Mouse (Mus musculus): ENCODE data around the gene Galnt16. TPM values are rescaled to one million over a fixed set of nuclear protein-coding genes. Genes with fewer than 3 reads are reported as not detected.

The Galnt16 gene
- polyA plus RNA-seq, 1 experiment = not detected

GRCm38 (mm10) chr12:80604218-80604617 is 86.1 kb downstream of the Galnt16 start:
- no peak for TF ChIP-seq GATA1 (IDR thresholded peaks at IDR 0.05; ENCODE audit: low read length)

- TF ChIP-seq GATA1 (IDR thresholded peaks at IDR 0.05; ENCODE audit: low read length) = no peak
These were observed 90.5 kb downstream of the Galnt16 start for GRCm38 (mm10) chr12:80608576-80608975.

- no peak for TF ChIP-seq GATA1 (IDR thresholded peaks at IDR 0.05; ENCODE audit: low read length)
These were observed 91.9 kb downstream of the Galnt16 start for GRCm38 (mm10) chr12:80609928-80610327.

- no peak for TF ChIP-seq GATA1 (IDR thresholded peaks at IDR 0.05; ENCODE audit: low read length)
These were observed 94.2 kb downstream of the Galnt16 start for GRCm38 (mm10) chr12:80612113-80612791.

GRCm38 (mm10) chr12:80615371-80616257 is 97.5 kb downstream of the Galnt16 start:
- no peak for TF ChIP-seq GATA1 (IDR thresholded peaks at IDR 0.05; ENCODE audit: low read length)

- no peak for TF ChIP-seq GATA1 (IDR thresholded peaks at IDR 0.05; ENCODE audit: low read length)
These were observed 102.4 kb downstream of the Galnt16 start for GRCm38 (mm10) chr12:80620501-80620900.

GRCm38 (mm10) chr12:80631790-80632189 is 113.7 kb downstream of the Galnt16 start:
- TF ChIP-seq GATA1 (IDR thresholded peaks at IDR 0.05; ENCODE audit: low read length) = no peak

- no peak for TF ChIP-seq GATA1 (IDR thresholded peaks at IDR 0.05; ENCODE audit: low read length)
These were observed 124.9 kb downstream of the Galnt16 start for GRCm38 (mm10) chr12:80642725-80643692.

GRCm38 (mm10) chr12:80643693-80644505 is 125.8 kb downstream of the Galnt16 start, which contains the start of the genes Slc39a9 and Erh:
TSS of gene Slc39a9 (plus strand) at chr12:80643883.
TSS of gene Erh (minus strand) at chr12:80644341.
- no peak for TF ChIP-seq GATA1 (IDR thresholded peaks at IDR 0.05; ENCODE audit: low read length)

- TF ChIP-seq GATA1 (IDR thresholded peaks at IDR 0.05; ENCODE audit: low read length) = no peak
These were observed 126.4 kb downstream of the Galnt16 start for GRCm38 (mm10) chr12:80644506-80644868.

GRCm38 (mm10) chr12:80646377-80646776 is 128.3 kb downstream of the Galnt16 start:
- TF ChIP-seq GATA1 (IDR thresholded peaks at IDR 0.05; ENCODE audit: low read length) = no peak

GRCm38 (mm10) chr12:80653951-80654658 is 136.0 kb downstream of the Galnt16 start:
- TF ChIP-seq GATA1 (IDR thresholded peaks at IDR 0.05; ENCODE audit: low read length) = no peak

- no peak for TF ChIP-seq GATA1 (IDR thresholded peaks at IDR 0.05; ENCODE audit: low read length)
These were observed 136.6 kb downstream of the Galnt16 start for GRCm38 (mm10) chr12:80654659-80655025.

- TF ChIP-seq GATA1 (IDR thresholded peaks at IDR 0.05; ENCODE audit: low read length) = no peak
These were observed 140.6 kb downstream of the Galnt16 start for GRCm38 (mm10) chr12:80658661-80659060.
